Mouse (Mus musculus) liver, embryonic 11.5 days (tissue): ENCODE data around the gene Zbtb44. TPM values are rescaled to one million over a fixed set of nuclear protein-coding genes. Genes with fewer than 3 reads are reported as not detected.

Experiments used
- ATAC-seq: fragments of 200-750 bp; cut with Nextera tagmentation; replicated peaks from 2 replicates; pipeline ENCODE4 v1.8.0; 2017; ENCODE audit warnings: moderate number of reproducible peaks, mild to moderate bottlenecking, moderate TSS enrichment, moderate library complexity; ENCODE audit not compliant: low FRiP score
- DNase-seq: peaks from one replicate; pipeline ENCODE4 v3.0.0-alpha.2; 2017; ENCODE audit warnings: low spot score
- H3K27ac ChIP-seq: fragments of 300-500 bp; sonication (generic); 2 replicates; pipeline ENCODE4 v1.5.1; 2014; ENCODE audit warnings: mild to moderate bottlenecking, low read depth, low read length, control low read depth
- H3K27me3 ChIP-seq: fragments of 300-500 bp; sonication (generic); replicated peaks from 2 replicates; pipeline ENCODE4 v1.6.1; 2014; ENCODE audit warnings: low read length, mixed read lengths; ENCODE audit not compliant: control insufficient read depth, insufficient read depth
- H3K36me3 ChIP-seq: fragments of 300-500 bp; sonication (generic); 2 replicates; pipeline ENCODE4 v1.6.1; 2014; ENCODE audit warnings: mild to moderate bottlenecking, low read length, moderate library complexity, mixed read lengths; ENCODE audit not compliant: control insufficient read depth, insufficient read depth
- H3K4me1 ChIP-seq: fragments of 300-500 bp; sonication (generic); replicated peaks from 2 replicates; pipeline ENCODE4 v1.6.1; 2014; ENCODE audit warnings: low read length, mixed read lengths; ENCODE audit not compliant: control insufficient read depth, insufficient read depth
- H3K4me2 ChIP-seq: fragments of 300-500 bp; sonication (generic); 2 replicates; pipeline ENCODE4 v1.6.1; 2014; ENCODE audit warnings: mild to moderate bottlenecking, control low read depth, moderate library complexity
- H3K4me3 ChIP-seq: fragments of 300-500 bp; sonication (generic); 2 replicates; pipeline ENCODE4 v1.5.1; 2014; ENCODE audit warnings: low read depth, low read length, control low read depth
- H3K9ac ChIP-seq: fragments of 300-500 bp; sonication (generic); 2 replicates; pipeline ENCODE4 v1.6.1; 2014; ENCODE audit warnings: low read depth, low read length, control low read depth
- H3K9me3 ChIP-seq: fragments of 300-500 bp; sonication (generic); 2 replicates; pipeline ENCODE4 v1.6.1; 2016; ENCODE audit warnings: low read length, inconsistent platforms, mixed read lengths; ENCODE audit not compliant: control insufficient read depth
- WGBS: fragments of 180-500 bp; shearing (Covaris S2); extraction: QIAGEN DNeasy Blood & Tissue Kit; methylation state at CpG from one replicate; pipeline ENCODE4 v1.1.7; 2014; 5-methylcytosine and 5-hydroxymethylcytosine counted together
- polyA plus RNA-seq: library from polyadenylated mRNA; unstranded; fragments of >200 nt; fragmentation: Nextera tagmentation; extraction: Ambion mirVana; gene quantifications from 2 replicates; pipeline ENCODE4 v1.2.1, GENCODE M21; 2014

Gene Zbtb44
- polyA plus RNA-seq, 1 experiment from 2014 or later: 9.1 TPM

- H3K9ac ChIP-seq: no peak overlapping the region
- H3K36me3 ChIP-seq: no peaks in the 10 kb centered on the region
- DNase-seq: no peak
- H3K4me2 ChIP-seq: no peak overlapping the region
- ATAC-seq: no peak
- no peak overlapping the region for H3K4me3 ChIP-seq
- 74% methylated on average over 6 of the region's 6 CpGs for WGBS
- H3K9me3 ChIP-seq: no peaks in the 10 kb centered on the region
- H3K27ac ChIP-seq: no peak overlapping the region
- 0 out of 2 replicates have a peak, but pooled peaks cover 2% of the 10 kb centered on the region for H3K27me3 ChIP-seq
- H3K4me1 ChIP-seq: no peaks in the 10 kb centered on the region
Measured at GRCm38 (mm10) chr9:31080726-31081125, 50.3 kb downstream of the Zbtb44 start.

- no peak overlapping the region for H3K4me2 ChIP-seq
- H3K27ac ChIP-seq: no peak overlapping the region
- H3K36me3 ChIP-seq: no peaks in the 10 kb centered on the region
- H3K4me3 ChIP-seq: no peak overlapping the region
- H3K4me1 ChIP-seq: no peaks in the 10 kb centered on the region
- 0 out of 2 replicates have a peak, but pooled peaks cover 2% of the 10 kb centered on the region for H3K27me3 ChIP-seq
- ATAC-seq: no peak
- WGBS: 11% methylated on average over 15 of the region's 15 CpGs
- no peaks in the 10 kb centered on the region for H3K9me3 ChIP-seq
- H3K9ac ChIP-seq: no peak overlapping the region
- peak; percentile 58 for DNase-seq
Measured at GRCm38 (mm10) chr9:31082054-31082666, 51.7 kb downstream of the Zbtb44 start.

GRCm38 (mm10) chr9:31082771-31083170, 52.3 kb downstream of the Zbtb44 start:
- Histone ChIP-seq H3K27ac (no peak overlapping the region), H3K27me3 (0 out of 2 replicates have a peak, but pooled peaks cover 2% of the 10 kb centered on the region), H3K4me2 (no peak overlapping the region), H3K36me3 (no peaks in the 10 kb centered on the region), H3K4me1 (no peaks in the 10 kb centered on the region), H3K9ac (no peak overlapping the region), H3K4me3 (no peak overlapping the region), H3K9me3 (no peaks in the 10 kb centered on the region)
- peak; percentile 29 for DNase-seq
- ATAC-seq: no peak
- 73% methylated on average over 6 of the region's 6 CpGs for WGBS

GRCm38 (mm10) chr9:31085556-31085955, 55.1 kb downstream of the Zbtb44 start:
- H3K9me3 ChIP-seq: no peaks in the 10 kb centered on the region
- H3K9ac ChIP-seq: no peak overlapping the region
- 69% methylated on average over 5 of the region's 5 CpGs for WGBS
- H3K27ac ChIP-seq: no peak overlapping the region
- no peak for ATAC-seq
- H3K4me1 ChIP-seq: no peaks in the 10 kb centered on the region
- H3K27me3 ChIP-seq: 0 out of 2 replicates have a peak, but pooled peaks cover 2% of the 10 kb centered on the region
- DNase-seq: peak; percentile 23
- H3K36me3 ChIP-seq: no peaks in the 10 kb centered on the region
- H3K4me3 ChIP-seq: no peak overlapping the region
- H3K4me2 ChIP-seq: no peak overlapping the region

- ATAC-seq (peak; percentile 42; the same call in 1 of the 2 replicates), DNase-seq (peak; percentile 47)
- H3K9me3 ChIP-seq: no peaks in the 10 kb centered on the region
- H3K27ac ChIP-seq: no peak overlapping the region
- H3K9ac ChIP-seq: no peak overlapping the region
- no peak overlapping the region for H3K4me3 ChIP-seq
- no peaks in the 10 kb centered on the region for H3K4me1 ChIP-seq
- WGBS: 17% methylated on average over 10 of the region's 10 CpGs
- 0 out of 2 replicates have a peak, but pooled peaks cover 2% of the 10 kb centered on the region for H3K27me3 ChIP-seq
- no peaks in the 10 kb centered on the region for H3K36me3 ChIP-seq
- no peak overlapping the region for H3K4me2 ChIP-seq
Measured at GRCm38 (mm10) chr9:31086085-31086753, 55.8 kb downstream of the Zbtb44 start.

GRCm38 (mm10) chr9:31086754-31087145, 56.3 kb downstream of the Zbtb44 start:
- no peaks in the 10 kb centered on the region for H3K36me3 ChIP-seq
- H3K9ac ChIP-seq: no peak overlapping the region
- WGBS: 72% methylated on average over 7 of the region's 7 CpGs
- no peaks in the 10 kb centered on the region for H3K4me1 ChIP-seq
- H3K4me3 ChIP-seq: no peak overlapping the region
- H3K27ac ChIP-seq: no peak overlapping the region
- 0 out of 2 replicates have a peak, but pooled peaks cover 2% of the 10 kb centered on the region for H3K27me3 ChIP-seq
- ATAC-seq: no peak
- no peak overlapping the region for H3K4me2 ChIP-seq
- H3K9me3 ChIP-seq: no peaks in the 10 kb centered on the region
- DNase-seq: peak; percentile 27

GRCm38 (mm10) chr9:31087466-31087865, 57.0 kb downstream of the Zbtb44 start:
- H3K9ac ChIP-seq: no peak overlapping the region
- H3K4me1 ChIP-seq: no peaks in the 10 kb centered on the region
- 0 out of 2 replicates have a peak, but pooled peaks cover 2% of the 10 kb centered on the region for H3K27me3 ChIP-seq
- H3K4me3 ChIP-seq: no peak overlapping the region
- DNase-seq (no peak), ATAC-seq (no peak)
- H3K27ac ChIP-seq: no peak overlapping the region
- no peaks in the 10 kb centered on the region for H3K9me3 ChIP-seq
- WGBS: 73% methylated on average over 4 of the region's 4 CpGs
- H3K4me2 ChIP-seq: no peak overlapping the region
- H3K36me3 ChIP-seq: no peaks in the 10 kb centered on the region

- ATAC-seq (no peak), DNase-seq (peak; percentile 23)
- H3K4me3 ChIP-seq: no peak overlapping the region
- no peaks in the 10 kb centered on the region for H3K4me1 ChIP-seq
- 58% methylated on average over 3 of the region's 3 CpGs for WGBS
- H3K36me3 ChIP-seq: no peaks in the 10 kb centered on the region
- H3K4me2 ChIP-seq: no peak overlapping the region
- H3K27ac ChIP-seq: no peak overlapping the region
- no peak overlapping the region for H3K9ac ChIP-seq
- 0 out of 2 replicates have a peak, but pooled peaks cover 2% of the 10 kb centered on the region for H3K27me3 ChIP-seq
- no peaks in the 10 kb centered on the region for H3K9me3 ChIP-seq
Measured at GRCm38 (mm10) chr9:31088116-31088515, 57.7 kb downstream of the Zbtb44 start.
